Mouse (Mus musculus) gastrocnemius, postnatal 10 days (tissue): ENCODE data around the gene Ap2a2. TPM values are rescaled to one million over a fixed set of nuclear protein-coding genes. Genes with fewer than 3 reads are reported as not detected.
"Not testable (repeated sequence)": the region's sequence is repeated elsewhere in the genome, so short reads cannot be mapped to it uniquely, and the experiment has no call there.

Source experiments
- DNase-seq: peaks from one replicate; pipeline ENCODE4 v3.0.0; 2021; ENCODE audit warnings: mixed read lengths
- total RNA-seq, 2 experiments: library from RNA; stranded (reverse); gene quantifications; 2 replicates each; pipeline ENCODE4 v1.2.3; 2021

The Ap2a2 gene
- total RNA-seq, 2 experiments from 2014 or later = 45.1 to 48.9 TPM

- DNase-seq = no peak
Measured at GRCm38 (mm10) chr7:141559726-141560325, 2.1 kb upstream of the Ap2a2 start.

- DNase-seq = no peak
Measured at GRCm38 (mm10) chr7:141560471-141560870, 1.5 kb upstream of the Ap2a2 start.

GRCm38 (mm10) chr7:141562421-141562851 is 463 bp downstream of the Ap2a2 start:
- no peak for DNase-seq

- peak; percentile 31 for DNase-seq
Measured at GRCm38 (mm10) chr7:141562852-141563427, 967 bp downstream of the Ap2a2 start.

- no peak for DNase-seq
Measured at GRCm38 (mm10) chr7:141564561-141564960, 2.6 kb downstream of the Ap2a2 start.

- no peak for DNase-seq
Measured at GRCm38 (mm10) chr7:141566587-141566986, 4.6 kb downstream of the Ap2a2 start.

- DNase-seq = no peak
Measured at GRCm38 (mm10) chr7:141569283-141569803, 7.4 kb downstream of the Ap2a2 start.

GRCm38 (mm10) chr7:141569916-141570315 is 7.9 kb downstream of the Ap2a2 start:
- no peak for DNase-seq

GRCm38 (mm10) chr7:141570625-141571295 is 8.8 kb downstream of the Ap2a2 start:
- DNase-seq = no peak

GRCm38 (mm10) chr7:141574041-141574440 is 12.1 kb downstream of the Ap2a2 start:
- no peak for DNase-seq

- no peak for DNase-seq
Measured at GRCm38 (mm10) chr7:141575481-141575880, 13.5 kb downstream of the Ap2a2 start.

- DNase-seq = no peak
Measured at GRCm38 (mm10) chr7:141577801-141578200, 15.8 kb downstream of the Ap2a2 start.

GRCm38 (mm10) chr7:141578511-141578910 is 16.5 kb downstream of the Ap2a2 start:
- DNase-seq = no peak

- no peak for DNase-seq
Measured at GRCm38 (mm10) chr7:141578943-141579342, 17.0 kb downstream of the Ap2a2 start.

GRCm38 (mm10) chr7:141581323-141581722 is 19.4 kb downstream of the Ap2a2 start:
- no peak for DNase-seq

GRCm38 (mm10) chr7:141584048-141584841 is 22.3 kb downstream of the Ap2a2 start:
- DNase-seq = no peak

- no peak for DNase-seq
Measured at GRCm38 (mm10) chr7:141585288-141585687, 23.3 kb downstream of the Ap2a2 start.

GRCm38 (mm10) chr7:141585881-141586280 is 23.9 kb downstream of the Ap2a2 start:
- DNase-seq = no peak

- no peak for DNase-seq
Measured at GRCm38 (mm10) chr7:141588890-141589289, 26.9 kb downstream of the Ap2a2 start.

- DNase-seq = not testable (repeated sequence)
Measured at GRCm38 (mm10) chr7:141590249-141590648, 28.3 kb downstream of the Ap2a2 start.

GRCm38 (mm10) chr7:141590959-141591358 is 29.0 kb downstream of the Ap2a2 start:
- no peak for DNase-seq

- DNase-seq = no peak
Measured at GRCm38 (mm10) chr7:141592096-141592495, 30.1 kb downstream of the Ap2a2 start.

- DNase-seq = no peak
Measured at GRCm38 (mm10) chr7:141593056-141593455, 31.1 kb downstream of the Ap2a2 start.
